Mouse (Mus musculus): ENCODE data around the gene Coq10b. TPM values are rescaled to one million over a fixed set of nuclear protein-coding genes. Genes with fewer than 3 reads are reported as not detected.
"Not testable (repeated sequence)": the region's sequence is repeated elsewhere in the genome, so short reads cannot be mapped to it uniquely, and the experiment has no call there.

Gene Coq10b
- polyA plus RNA-seq, 1 experiment from 2014 or later: 36.6 TPM

DNA sequence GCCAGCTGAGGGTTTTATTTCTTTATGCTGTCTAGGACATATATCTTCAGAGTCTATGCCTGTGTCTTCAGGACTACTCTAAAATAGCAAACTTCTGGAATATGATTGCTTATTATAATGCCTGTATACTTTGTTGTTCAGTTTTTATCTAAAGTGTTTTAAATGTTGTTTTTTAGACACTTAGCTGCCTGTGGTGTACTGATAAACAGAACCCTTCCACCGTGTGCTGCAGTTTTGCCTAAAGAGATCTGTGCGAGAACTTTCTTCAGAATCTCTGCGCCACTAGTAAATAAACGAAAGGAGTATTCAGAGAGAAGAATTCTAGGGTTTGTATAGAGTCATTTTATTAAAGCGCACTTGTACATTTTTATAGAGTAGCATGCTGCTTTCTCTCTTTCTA lies 8.5 kb downstream of the Coq10b start:
- 93% methylated on average over 5 of the region's 5 CpGs for WGBS
- Histone ChIP-seq H3K36me3 (ENCODE audit: poor library complexity, severe bottlenecking) (peaks cover 35% of the 10 kb centered on the region), H3K9ac (no peak overlapping the region), H3K4me2 (no peak overlapping the region), H3K27me3 (no peaks in the 10 kb centered on the region), H3K27ac (no peak overlapping the region), H3K4me1 (no peaks in the 10 kb centered on the region), H3K9me3 (replicated peaks) (no peaks in the 10 kb centered on the region), H3K4me3 (no peak overlapping the region)
- ATAC-seq: no peak

DNA sequence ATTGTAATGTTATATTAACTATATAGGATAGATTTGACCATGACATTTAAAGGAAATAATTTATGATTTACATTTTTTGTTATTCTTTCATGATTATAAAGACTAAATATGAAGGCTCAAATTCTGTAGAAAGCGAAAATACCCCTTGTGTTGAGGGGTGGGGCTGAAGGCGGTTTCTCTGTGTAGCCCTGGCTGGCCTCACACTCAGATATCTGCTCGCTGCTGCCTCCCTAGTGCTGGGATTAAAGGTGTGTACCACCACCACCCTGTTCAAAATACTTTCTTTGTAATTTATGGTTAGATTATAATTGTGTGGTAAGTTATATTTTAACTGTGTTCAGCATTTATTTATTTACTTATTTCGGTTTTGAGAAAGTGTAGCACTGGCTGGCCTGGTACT lies 9.2 kb downstream of the Coq10b start:
- no peak overlapping the region for H3K4me2 ChIP-seq
- ATAC-seq: no peak
- H3K27ac ChIP-seq: no peak overlapping the region
- H3K27me3 ChIP-seq: no peaks in the 10 kb centered on the region
- H3K9ac ChIP-seq: no peak overlapping the region
- 92% methylated on average over 4 of the region's 4 CpGs for WGBS
- H3K4me1 ChIP-seq: no peaks in the 10 kb centered on the region
- H3K36me3 ChIP-seq (ENCODE audit: poor library complexity, severe bottlenecking): peaks cover 36% of the 10 kb centered on the region
- H3K4me3 ChIP-seq: no peak overlapping the region
- H3K9me3 ChIP-seq (replicated peaks): no peaks in the 10 kb centered on the region

DNA sequence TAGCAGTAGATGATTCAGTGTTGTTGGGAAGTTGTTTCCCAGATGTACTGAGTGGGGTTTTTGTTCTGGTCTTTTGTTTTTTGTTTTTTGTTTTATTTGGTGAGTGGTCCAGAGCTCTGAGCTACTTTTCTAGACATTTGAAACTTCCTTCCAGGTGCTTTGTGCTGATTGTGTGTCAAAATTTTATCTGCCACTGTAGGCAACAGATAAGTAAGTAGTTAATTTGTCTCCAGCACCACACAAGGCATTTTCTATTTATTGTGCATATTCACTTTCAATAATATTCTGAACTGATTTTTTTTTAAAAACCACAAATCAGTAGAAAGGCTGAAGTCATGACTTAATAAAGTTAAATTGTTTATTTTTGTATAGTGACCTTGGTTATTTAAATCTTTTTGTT lies 19.8 kb downstream of the Coq10b start:
- H3K27ac ChIP-seq; H3K27me3 ChIP-seq; H3K9ac ChIP-seq; H3K9me3 ChIP-seq (replicated peaks); ATAC-seq; H3K4me1 ChIP-seq; H3K4me2 ChIP-seq; H3K4me3 ChIP-seq: not testable (repeated sequence)
- peaks cover 50% of the 10 kb centered on the region for H3K36me3 ChIP-seq (ENCODE audit: poor library complexity, severe bottlenecking)

DNA sequence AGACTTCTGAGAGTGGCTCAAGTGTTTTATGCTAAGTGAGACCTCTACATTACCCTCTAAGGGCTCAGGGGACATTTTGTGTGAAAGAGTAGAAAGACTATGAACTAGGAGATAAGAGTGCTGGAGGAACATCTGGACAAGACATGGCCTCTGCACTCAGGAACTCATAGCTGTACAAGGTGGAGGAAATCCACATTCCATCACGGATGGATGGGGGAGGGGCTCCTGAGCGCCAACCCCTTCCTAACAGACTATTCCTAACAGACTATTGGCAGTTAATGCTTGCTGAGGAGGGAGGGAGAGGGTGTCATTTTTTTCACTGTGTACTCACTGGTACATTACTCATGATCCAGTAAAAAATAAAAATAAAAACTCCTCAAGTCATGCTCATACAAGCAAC lies 22.2 kb downstream of the Coq10b start:
- H3K36me3 ChIP-seq (ENCODE audit: poor library complexity, severe bottlenecking): peaks cover 59% of the 10 kb centered on the region
- H3K4me1 ChIP-seq: no peaks in the 10 kb centered on the region
- H3K4me2 ChIP-seq: no peak overlapping the region
- no peak overlapping the region for H3K9ac ChIP-seq
- H3K4me3 ChIP-seq: no peak overlapping the region
- no peak overlapping the region for H3K27ac ChIP-seq
- ATAC-seq: peak; percentile 24; the same call in 1 of the 2 replicates
- H3K9me3 ChIP-seq (replicated peaks): no peaks in the 10 kb centered on the region
- no peaks in the 10 kb centered on the region for H3K27me3 ChIP-seq
- 74% methylated on average over 2 of the region's 2 CpGs for WGBS

DNA sequence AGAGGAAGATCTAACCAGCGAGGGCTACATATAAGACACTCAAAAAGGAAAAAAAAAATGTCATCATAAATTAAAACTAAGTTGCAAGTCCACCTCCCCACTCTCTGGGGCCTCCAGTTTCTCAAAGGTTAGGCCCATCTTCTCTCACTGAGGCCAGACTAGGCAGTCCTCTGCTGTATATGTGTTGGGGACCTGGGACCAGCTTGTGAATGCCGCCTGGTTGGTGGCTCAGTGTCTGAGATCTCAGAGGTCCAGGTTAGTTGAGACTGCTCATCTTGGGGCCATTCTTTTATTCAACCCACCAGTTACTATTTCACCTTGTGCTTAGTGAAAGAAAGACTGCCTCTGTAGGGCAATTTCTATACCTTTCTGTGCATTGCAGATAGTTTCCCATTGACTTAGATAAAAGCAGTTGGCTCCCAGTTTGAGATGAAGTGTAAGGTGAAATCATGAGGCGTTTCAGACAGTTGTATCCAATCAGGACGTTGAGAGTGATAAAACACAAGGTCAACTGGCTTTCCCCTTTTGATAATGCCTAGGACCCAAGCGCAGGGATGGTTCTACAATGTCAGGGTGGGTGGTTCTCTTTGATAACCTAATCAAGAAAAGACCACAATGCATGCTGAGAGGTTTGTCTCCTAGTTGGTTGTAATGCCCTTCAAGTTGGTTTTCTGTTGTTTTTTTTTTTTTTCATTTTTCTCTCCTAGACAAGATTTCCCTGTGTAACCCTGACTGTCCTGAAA lies 23.3 kb downstream of the Coq10b start:
- Histone ChIP-seq H3K4me1 (no peaks in the 10 kb centered on the region), H3K9me3 (replicated peaks) (no peaks in the 10 kb centered on the region), H3K4me3 (no peak overlapping the region), H3K27ac (no peak overlapping the region), H3K27me3 (no peaks in the 10 kb centered on the region), H3K9ac (no peak overlapping the region), H3K36me3 (ENCODE audit: poor library complexity, severe bottlenecking) (peaks cover 65% of the 10 kb centered on the region), H3K4me2 (no peak overlapping the region)
- 78% methylated on average over 5 of the region's 5 CpGs for WGBS
- ATAC-seq: no peak; the same call in 1 of the 2 replicates

DNA sequence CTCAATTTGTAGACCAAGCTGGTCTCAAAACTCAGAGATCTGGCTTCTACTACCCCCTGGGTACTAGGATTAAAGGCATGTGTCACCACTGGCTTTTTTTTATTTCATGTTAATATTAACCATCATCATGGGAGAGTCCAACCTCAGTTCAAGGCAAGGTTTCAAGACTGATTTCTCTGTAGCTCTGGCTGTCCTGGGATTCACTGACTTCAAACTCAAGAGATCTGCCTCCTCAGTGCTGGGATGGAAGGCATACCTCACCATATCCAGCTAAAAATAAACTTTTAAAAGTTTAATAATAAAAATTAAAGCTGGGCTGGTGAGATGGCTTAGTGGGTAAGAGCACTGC lies 23.8 kb downstream of the Coq10b start:
- no peaks in the 10 kb centered on the region for H3K4me1 ChIP-seq
- H3K9ac ChIP-seq: no peak overlapping the region
- no peak for ATAC-seq
- peaks cover 67% of the 10 kb centered on the region for H3K36me3 ChIP-seq (ENCODE audit: poor library complexity, severe bottlenecking)
- H3K4me3 ChIP-seq: no peak overlapping the region
- no peak overlapping the region for H3K27ac ChIP-seq
- no peak overlapping the region for H3K4me2 ChIP-seq
- no peaks in the 10 kb centered on the region for H3K9me3 ChIP-seq (replicated peaks)
- H3K27me3 ChIP-seq: no peaks in the 10 kb centered on the region

DNA sequence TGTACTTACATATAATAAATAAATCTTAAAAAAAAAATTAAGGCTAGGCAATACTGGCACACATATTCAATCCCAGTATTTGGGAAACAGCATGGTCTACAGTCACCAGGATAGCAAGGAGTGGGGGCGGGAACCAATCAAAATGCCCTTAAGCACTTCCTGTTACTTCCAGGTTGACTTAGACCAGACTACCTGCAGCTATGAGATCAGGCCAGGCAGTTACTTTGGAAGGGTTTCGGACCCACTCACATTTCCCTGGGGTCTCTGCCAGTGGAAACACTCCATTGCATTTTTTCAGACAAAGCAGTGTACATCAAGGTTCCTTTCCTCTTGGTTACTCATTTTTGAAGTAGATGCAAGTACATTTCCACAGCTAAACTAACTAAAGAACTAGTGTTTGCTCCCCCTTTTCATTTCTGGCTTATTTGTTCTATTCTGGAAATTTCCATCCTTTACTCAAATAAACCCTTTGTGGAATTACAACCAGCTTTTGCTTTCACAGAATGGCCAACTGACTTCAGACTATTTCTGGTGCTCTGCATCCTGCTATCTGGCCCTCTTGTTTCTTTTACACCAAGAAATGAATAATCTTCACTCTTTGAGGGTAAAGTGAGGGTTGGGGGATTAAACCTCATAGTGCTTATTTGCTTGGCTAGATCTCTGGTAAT lies 24.4 kb downstream of the Coq10b start:
- H3K4me2 ChIP-seq: no peak overlapping the region
- no peak overlapping the region for H3K27ac ChIP-seq
- WGBS: 84% methylated on average over 2 of the region's 2 CpGs
- H3K4me3 ChIP-seq: no peak overlapping the region
- H3K36me3 ChIP-seq (ENCODE audit: poor library complexity, severe bottlenecking): peaks cover 66% of the 10 kb centered on the region
- no peak for ATAC-seq
- no peaks in the 10 kb centered on the region for H3K4me1 ChIP-seq
- no peaks in the 10 kb centered on the region for H3K27me3 ChIP-seq
- no peaks in the 10 kb centered on the region for H3K9me3 ChIP-seq (replicated peaks)
- no peak overlapping the region for H3K9ac ChIP-seq

DNA sequence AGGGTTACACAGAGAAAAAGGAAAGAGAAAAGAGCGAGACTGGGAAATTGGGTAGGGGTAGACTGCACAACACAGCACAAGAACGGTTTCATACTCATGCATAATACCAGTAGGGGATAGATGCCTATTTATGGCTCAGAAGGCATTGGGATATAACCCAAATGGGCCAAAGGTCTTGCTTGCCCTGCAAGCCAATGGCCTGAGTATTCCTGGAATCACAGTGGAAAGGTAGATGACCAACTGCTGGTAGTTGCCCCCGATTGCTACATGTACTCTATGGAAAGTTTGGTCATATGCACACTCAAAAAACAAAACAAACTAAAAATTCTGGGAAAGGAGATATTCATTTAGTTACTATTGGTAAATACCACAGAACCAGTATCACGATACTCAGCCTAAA lies 27.1 kb downstream of the Coq10b start:
- Histone ChIP-seq H3K9me3 (replicated peaks) (no peaks in the 10 kb centered on the region), H3K27me3 (no peaks in the 10 kb centered on the region), H3K4me1 (peaks cover 10% of the 10 kb centered on the region), H3K4me3 (no peak overlapping the region), H3K27ac (no peak overlapping the region), H3K4me2 (no peak overlapping the region), H3K36me3 (ENCODE audit: poor library complexity, severe bottlenecking) (peaks cover 82% of the 10 kb centered on the region), H3K9ac (no peak overlapping the region)
- ATAC-seq: no peak
- 94% methylated on average over 4 of the region's 4 CpGs for WGBS

DNA sequence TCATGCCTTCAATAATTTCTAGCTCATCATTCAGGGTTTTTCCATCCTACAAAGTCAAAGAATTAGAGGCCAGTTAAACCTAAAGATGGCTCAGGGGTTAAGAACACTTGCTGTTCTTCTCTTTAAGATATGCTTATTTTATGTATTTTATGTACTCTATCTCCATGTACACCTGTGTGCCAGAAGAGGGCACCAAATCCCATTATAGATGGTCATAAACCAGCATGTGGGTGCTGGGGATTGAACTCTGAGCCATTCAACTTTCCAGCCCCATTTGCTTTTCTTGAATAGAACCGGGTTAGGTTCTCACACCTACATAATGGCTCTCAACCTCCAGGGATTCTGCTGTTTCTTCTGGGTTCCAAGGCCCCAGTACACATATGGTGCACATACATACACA lies 29.5 kb downstream of the Coq10b start:
- no peak overlapping the region for H3K9ac ChIP-seq
- no peak for ATAC-seq
- no peak overlapping the region for H3K4me2 ChIP-seq
- no peak overlapping the region for H3K27ac ChIP-seq
- no peak overlapping the region for H3K4me3 ChIP-seq
- H3K4me1 ChIP-seq: peaks cover 35% of the 10 kb centered on the region
- no peaks in the 10 kb centered on the region for H3K9me3 ChIP-seq (replicated peaks)
- H3K36me3 ChIP-seq (ENCODE audit: poor library complexity, severe bottlenecking): peaks cover 84% of the 10 kb centered on the region
- H3K27me3 ChIP-seq: no peaks in the 10 kb centered on the region
- WGBS: 79% methylated on average over 1 of the region's 1 CpGs

DNA sequence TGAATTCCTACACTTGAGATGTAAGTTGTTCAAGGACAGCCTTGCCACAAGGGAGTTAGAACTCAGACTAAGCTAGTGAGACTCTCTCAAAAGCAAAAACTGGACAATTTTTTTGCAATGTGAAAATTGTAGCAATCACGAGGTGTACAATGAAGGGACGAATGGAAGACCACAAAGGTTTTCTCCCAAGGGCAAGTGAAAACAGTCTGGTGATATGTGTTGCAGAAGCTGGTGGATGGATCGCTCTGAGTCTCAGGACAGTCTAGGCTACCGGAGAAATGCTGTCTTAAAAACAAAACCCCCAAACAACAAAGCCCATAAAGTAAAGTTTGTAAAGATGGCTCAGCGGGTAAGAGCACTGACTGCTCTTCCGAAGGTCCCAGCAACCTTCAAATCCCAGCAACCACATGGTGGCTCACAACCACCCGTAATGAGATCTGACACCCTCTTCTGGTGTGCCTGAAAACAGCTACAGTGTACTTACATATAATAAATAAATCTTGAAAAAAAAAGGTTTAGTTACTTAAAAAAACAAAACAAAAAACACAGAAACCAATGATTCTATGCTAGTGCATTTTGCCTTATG lies 33.3 kb downstream of the Coq10b start:
- Histone ChIP-seq H3K9ac (peak overlapping the region; percentile 94), H3K27ac (no peak overlapping the region), H3K4me1 (peaks cover 48% of the 10 kb centered on the region), H3K27me3 (no peaks in the 10 kb centered on the region), H3K4me2 (peak overlapping the region; percentile 93), H3K4me3 (peak overlapping the region; percentile 94), H3K36me3 (ENCODE audit: poor library complexity, severe bottlenecking) (peaks cover 50% of the 10 kb centered on the region), H3K9me3 (replicated peaks) (no peaks in the 10 kb centered on the region)
- 49% methylated on average over 7 of the region's 7 CpGs for WGBS
- ATAC-seq: no peak

DNA sequence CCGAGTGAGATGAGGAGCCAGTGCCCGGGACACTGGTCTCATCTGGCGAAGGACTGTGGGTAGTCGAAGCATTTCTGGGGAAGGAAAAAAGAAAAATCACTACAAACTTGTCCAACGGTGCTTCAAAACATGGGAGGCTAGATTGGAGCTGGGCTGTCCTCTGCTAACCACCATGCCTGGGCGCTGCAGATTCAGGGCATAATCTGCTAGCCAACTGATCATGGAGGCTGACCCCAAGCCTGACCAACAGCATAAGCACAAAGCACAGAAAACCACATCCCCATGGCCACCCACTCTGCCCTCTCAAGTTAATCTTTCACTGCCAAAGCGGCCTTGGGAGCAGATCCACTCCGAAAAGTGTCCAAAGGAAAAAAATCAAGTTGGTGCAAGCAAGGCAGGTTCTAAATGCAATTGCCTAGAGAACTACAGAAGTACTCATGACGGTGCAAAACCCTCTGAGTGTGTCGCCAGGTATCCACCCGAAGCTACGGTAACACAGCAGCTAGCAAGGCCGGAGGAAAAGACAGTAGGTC lies 34.4 kb downstream of the Coq10b start:
- H3K4me2 ChIP-seq: peak overlapping the region; percentile 93
- ATAC-seq: no peak
- WGBS: 2% methylated on average over 13 of the region's 13 CpGs
- no peaks in the 10 kb centered on the region for H3K27me3 ChIP-seq
- H3K4me3 ChIP-seq: peak overlapping the region; percentile 94
- peak overlapping the region; percentile 95 for H3K27ac ChIP-seq
- H3K9ac ChIP-seq: peak overlapping the region; percentile 94
- peaks cover 48% of the 10 kb centered on the region for H3K4me1 ChIP-seq
- H3K36me3 ChIP-seq (ENCODE audit: poor library complexity, severe bottlenecking): peaks cover 47% of the 10 kb centered on the region
- no peaks in the 10 kb centered on the region for H3K9me3 ChIP-seq (replicated peaks)

DNA sequence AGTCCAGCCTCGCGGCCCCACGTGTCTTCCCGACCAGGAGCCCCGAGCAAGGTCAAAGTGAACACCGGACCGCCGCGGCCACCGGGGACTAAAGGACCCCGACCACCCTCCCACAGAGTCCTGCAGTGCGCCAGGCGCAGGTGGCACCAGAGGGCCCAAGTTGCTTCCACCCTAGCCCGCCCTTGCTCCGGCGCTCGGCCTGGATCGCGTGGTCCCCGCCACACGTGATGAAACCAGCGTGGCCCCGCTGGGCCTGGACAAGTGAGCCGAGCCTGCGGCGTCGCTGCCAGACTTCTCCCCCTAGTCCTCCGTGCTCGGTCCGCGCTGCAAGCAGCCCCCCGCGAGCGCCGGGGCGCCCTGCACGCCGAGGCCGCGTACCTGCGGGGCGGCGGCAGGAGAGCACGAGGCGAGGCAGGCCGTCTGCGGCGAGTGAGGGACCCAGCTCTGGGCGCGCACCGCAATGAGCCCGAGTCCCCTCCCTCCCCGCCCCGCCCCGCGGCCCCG lies 34.9 kb downstream of the Coq10b start:
- peak overlapping the region; percentile 94 for H3K4me3 ChIP-seq
- H3K9ac ChIP-seq: peak overlapping the region; percentile 94
- peak overlapping the region; percentile 93 for H3K4me2 ChIP-seq
- peaks cover 47% of the 10 kb centered on the region for H3K36me3 ChIP-seq (ENCODE audit: poor library complexity, severe bottlenecking)
- H3K9me3 ChIP-seq (replicated peaks): no peaks in the 10 kb centered on the region
- peak overlapping the region; percentile 95 for H3K27ac ChIP-seq
- peak; percentile 72 for ATAC-seq
- no peaks in the 10 kb centered on the region for H3K27me3 ChIP-seq
- peaks cover 48% of the 10 kb centered on the region for H3K4me1 ChIP-seq
- under 1% methylated on average over 44 of the region's 57 CpGs for WGBS

Data from forebrain, embryonic 13.5 days (tissue).